Mouse (Mus musculus) right cerebral cortex, postnatal 14 days (tissue): ENCODE measurements around the gene Timm22.

ENCODE experiments used
- DNase-seq: peaks from one replicate; pipeline ENCODE4 v3.0.0; 2022

Timm22 gene

GRCm38 (mm10) chr11:76392532-76392931 lies 14.2 kb upstream of the Timm22 start:
- DNase-seq = no peak

GRCm38 (mm10) chr11:76392996-76393395 lies 13.8 kb upstream of the Timm22 start:
- DNase-seq = no peak

- no peak for DNase-seq
Observed at GRCm38 (mm10) chr11:76397650-76398311, 9.0 kb upstream of the Timm22 start.

GRCm38 (mm10) chr11:76398312-76398797 lies 8.4 kb upstream of the Timm22 start:
- DNase-seq = no peak

GRCm38 (mm10) chr11:76398798-76399586 lies 7.8 kb upstream of the Timm22 start, which contains the start of gene Nxn:
Gene Nxn, minus strand, starts transcription at chr11:76399140.
- peak; percentile 77 for DNase-seq

GRCm38 (mm10) chr11:76399587-76400330 lies 7.0 kb upstream of the Timm22 start:
- DNase-seq = no peak

GRCm38 (mm10) chr11:76401398-76401797 lies 5.4 kb upstream of the Timm22 start:
- no peak for DNase-seq

- no peak for DNase-seq
Observed at GRCm38 (mm10) chr11:76405113-76405512, 1.6 kb upstream of the Timm22 start.

GRCm38 (mm10) chr11:76405626-76406264 lies 1.0 kb upstream of the Timm22 start:
- no peak for DNase-seq

GRCm38 (mm10) chr11:76410826-76411225 lies 4.1 kb downstream of the Timm22 start:
- DNase-seq = peak; percentile 72

GRCm38 (mm10) chr11:76413202-76413601 lies 6.5 kb downstream of the Timm22 start:
- no peak for DNase-seq

GRCm38 (mm10) chr11:76415001-76415400 lies 8.2 kb downstream of the Timm22 start:
- DNase-seq = no peak

GRCm38 (mm10) chr11:76415985-76416384 lies 9.2 kb downstream of the Timm22 start:
- DNase-seq = no peak

- peak; percentile 58 for DNase-seq
Observed at GRCm38 (mm10) chr11:76418423-76418822, 11.7 kb downstream of the Timm22 start.

GRCm38 (mm10) chr11:76419179-76419578 lies 12.4 kb downstream of the Timm22 start:
- DNase-seq = no peak

GRCm38 (mm10) chr11:76420896-76421295 lies 14.1 kb downstream of the Timm22 start:
- no peak for DNase-seq

- no peak for DNase-seq
Observed at GRCm38 (mm10) chr11:76425749-76426148, 19.0 kb downstream of the Timm22 start.

- DNase-seq = no peak
Observed at GRCm38 (mm10) chr11:76427781-76428180, 21.0 kb downstream of the Timm22 start.

- DNase-seq = no peak
Observed at GRCm38 (mm10) chr11:76429046-76429445, 22.3 kb downstream of the Timm22 start.

GRCm38 (mm10) chr11:76429556-76429955 lies 22.8 kb downstream of the Timm22 start:
- no peak for DNase-seq

- DNase-seq = no peak
Observed at GRCm38 (mm10) chr11:76429966-76430631, 23.3 kb downstream of the Timm22 start.

GRCm38 (mm10) chr11:76436009-76436408 lies 29.3 kb downstream of the Timm22 start:
- no peak for DNase-seq
